Mouse (Mus musculus): ENCODE measurements around the gene Zfc3h1. TPM values are rescaled to one million over a fixed set of nuclear protein-coding genes. Genes with fewer than 3 reads are reported as not detected.

Gene Zfc3h1
- polyA plus RNA-seq, 1 experiment from 2014 or later: 6.6 TPM

- Histone ChIP-seq H3K27ac (no peak overlapping the region), H3K9ac (no peak overlapping the region), H3K4me3 (replicated peaks) (no peak overlapping the region), H3K9me3 (replicated peaks) (no peaks in the 10 kb centered on the region), H3K4me1 (replicated peaks) (peaks cover 17% of the 10 kb centered on the region), H3K27me3 (no peaks in the 10 kb centered on the region), H3K36me3 (no peaks in the 10 kb centered on the region), H3K4me2 (no peak overlapping the region)
- no peak for DNase-seq
- 81% methylated on average over 6 of the region's 7 CpGs for WGBS (ENCODE audit: insufficient replicate concordance)
- ATAC-seq (ENCODE audit: low read depth): no peak
These were observed 28.7 kb upstream of the Zfc3h1 start for GRCm38 (mm10) chr10:115356106-115356505.

GRCm38 (mm10) chr10:115358216-115358919, 26.4 kb upstream of the Zfc3h1 start:
- no peak for DNase-seq
- no peak overlapping the region for H3K4me2 ChIP-seq
- 82% methylated on average over 17 of the region's 17 CpGs for WGBS (ENCODE audit: insufficient replicate concordance)

GRCm38 (mm10) chr10:115359066-115359465, 25.7 kb upstream of the Zfc3h1 start:
- ATAC-seq (ENCODE audit: low read depth) (no peak), DNase-seq (no peak)
- no peak overlapping the region for H3K4me3 ChIP-seq (replicated peaks)
- no peaks in the 10 kb centered on the region for H3K27me3 ChIP-seq
- H3K4me2 ChIP-seq: no peak overlapping the region
- no peak overlapping the region for H3K27ac ChIP-seq
- no peak overlapping the region for H3K9ac ChIP-seq
- 74% methylated on average over 7 of the region's 7 CpGs for WGBS (ENCODE audit: insufficient replicate concordance)
- no peaks in the 10 kb centered on the region for H3K36me3 ChIP-seq
- no peaks in the 10 kb centered on the region for H3K9me3 ChIP-seq (replicated peaks)
- peaks cover 33% of the 10 kb centered on the region for H3K4me1 ChIP-seq (replicated peaks)

More at GRCm38 (mm10) chr10:115358216-115358919, 26.4 kb upstream of the Zfc3h1 start:
- H3K27ac ChIP-seq: no peak overlapping the region
- H3K36me3 ChIP-seq: no peaks in the 10 kb centered on the region
- no peak for ATAC-seq (ENCODE audit: low read depth)
- no peaks in the 10 kb centered on the region for H3K9me3 ChIP-seq (replicated peaks)
- no peak overlapping the region for H3K9ac ChIP-seq
- H3K4me3 ChIP-seq (replicated peaks): no peak overlapping the region
- H3K4me1 ChIP-seq (replicated peaks): peaks cover 30% of the 10 kb centered on the region
- no peaks in the 10 kb centered on the region for H3K27me3 ChIP-seq

- peak; percentile 94 for DNase-seq
- WGBS (ENCODE audit: insufficient replicate concordance): under 1% methylated on average over 49 of the region's 58 CpGs
These were observed 22.7 kb upstream of the Zfc3h1 start, which contains the start of gene Tmem19 for GRCm38 (mm10) chr10:115361840-115362622. TSS of gene Tmem19 (minus strand) at chr10:115362501.

GRCm38 (mm10) chr10:115362623-115362964, 22.2 kb upstream of the Zfc3h1 start:
- Histone ChIP-seq H3K36me3 (no peaks in the 10 kb centered on the region), H3K4me1 (replicated peaks) (peaks cover 33% of the 10 kb centered on the region), H3K4me3 (replicated peaks) (peak overlapping the region; percentile 69), H3K9me3 (replicated peaks) (no peaks in the 10 kb centered on the region), H3K27ac (peak overlapping the region; percentile 97), H3K4me2 (peak overlapping the region; percentile 80), H3K27me3 (no peaks in the 10 kb centered on the region), H3K9ac (peak overlapping the region; percentile 76)
- 5% methylated on average over 9 of the region's 9 CpGs for WGBS (ENCODE audit: insufficient replicate concordance)
- DNase-seq: no peak
- peak; percentile 47 for ATAC-seq (ENCODE audit: low read depth)

More at GRCm38 (mm10) chr10:115361840-115362622, 22.7 kb upstream of the Zfc3h1 start, which contains the start of gene Tmem19:
- Histone ChIP-seq H3K27ac (peak within 1 kb of the TSS; percentile 97), H3K9ac (peak within 1 kb of the TSS; percentile 76), H3K9me3 (replicated peaks) (no peaks in the 10 kb centered on the region), H3K4me3 (replicated peaks) (peak within 1 kb of the TSS; percentile 69), H3K27me3 (no peaks in the 10 kb centered on the region), H3K36me3 (no peaks in the 10 kb centered on the region), H3K4me2 (peak within 1 kb of the TSS; percentile 80), H3K4me1 (replicated peaks) (peaks cover 33% of the 10 kb centered on the region)
- peak; percentile 99 for ATAC-seq (ENCODE audit: low read depth)

- Histone ChIP-seq H3K4me1 (replicated peaks) (peaks cover 33% of the 10 kb centered on the region), H3K9me3 (replicated peaks) (no peaks in the 10 kb centered on the region), H3K9ac (peak overlapping the region; percentile 76), H3K36me3 (no peaks in the 10 kb centered on the region), H3K27me3 (no peaks in the 10 kb centered on the region), H3K4me2 (peak overlapping the region; percentile 80), H3K4me3 (replicated peaks) (peak overlapping the region; percentile 69), H3K27ac (peak overlapping the region; percentile 97)
- DNase-seq: no peak
- ATAC-seq (ENCODE audit: low read depth): no peak
- 52% methylated on average over 4 of the region's 4 CpGs for WGBS (ENCODE audit: insufficient replicate concordance)
These were observed 21.6 kb upstream of the Zfc3h1 start for GRCm38 (mm10) chr10:115363151-115363550.

GRCm38 (mm10) chr10:115381506-115382084, 3.2 kb upstream of the Zfc3h1 start:
- Histone ChIP-seq H3K4me2 (no peak overlapping the region), H3K9me3 (replicated peaks) (no peaks in the 10 kb centered on the region), H3K27me3 (no peaks in the 10 kb centered on the region), H3K9ac (no peak overlapping the region), H3K27ac (no peak overlapping the region), H3K36me3 (0 out of 2 replicates have a peak, but pooled peaks cover 5% of the 10 kb centered on the region), H3K4me1 (replicated peaks) (peaks cover 28% of the 10 kb centered on the region), H3K4me3 (replicated peaks) (no peak overlapping the region)
- no peak for ATAC-seq (ENCODE audit: low read depth)
- WGBS (ENCODE audit: insufficient replicate concordance): 61% methylated on average over 2 of the region's 2 CpGs
- no peak for DNase-seq

- Histone ChIP-seq H3K27me3 (no peaks in the 10 kb centered on the region), H3K4me3 (replicated peaks) (peak overlapping the region; percentile 96), H3K36me3 (peaks cover 6% of the 10 kb centered on the region; the same call in 1 of the 2 replicates), H3K27ac (peak overlapping the region; percentile 99; the same call in 1 of the 2 replicates), H3K4me1 (replicated peaks) (peaks cover 39% of the 10 kb centered on the region), H3K9ac (peak overlapping the region; percentile 99), H3K4me2 (peak overlapping the region; percentile 80), H3K9me3 (replicated peaks) (no peaks in the 10 kb centered on the region)
- ATAC-seq (ENCODE audit: low read depth) (no peak), DNase-seq (no peak)
- 54% methylated on average over 12 of the region's 12 CpGs for WGBS (ENCODE audit: insufficient replicate concordance)
These were observed 1.7 kb upstream of the Zfc3h1 start for GRCm38 (mm10) chr10:115382846-115383643.

GRCm38 (mm10) chr10:115383644-115384220, 1.0 kb upstream of the Zfc3h1 start:
- Histone ChIP-seq H3K4me2 (peak overlapping the region; percentile 80), H3K9me3 (replicated peaks) (no peaks in the 10 kb centered on the region), H3K9ac (peak overlapping the region; percentile 99), H3K4me3 (replicated peaks) (peak overlapping the region; percentile 96), H3K27ac (peak overlapping the region; percentile 99), H3K36me3 (peaks cover 12% of the 10 kb centered on the region; the same call in 1 of the 2 replicates), H3K27me3 (no peaks in the 10 kb centered on the region), H3K4me1 (replicated peaks) (peaks cover 46% of the 10 kb centered on the region)
- ATAC-seq (ENCODE audit: low read depth): no peak
- WGBS (ENCODE audit: insufficient replicate concordance): 3% methylated on average over 15 of the region's 15 CpGs
- no peak for DNase-seq

Data from liver, embryonic 13.5 days (tissue).